Mouse (Mus musculus): ENCODE data around the gene Myo10.

Myo10 gene

GRCm38 (mm10) chr15:25806363-25806762, 184.0 kb downstream of the Myo10 start:
- no peak for DNase-seq

- DNase-seq: no peak
These were observed 184.6 kb downstream of the Myo10 start for GRCm38 (mm10) chr15:25806878-25807277.

- DNase-seq: no peak
These were observed 186.5 kb downstream of the Myo10 start for GRCm38 (mm10) chr15:25808677-25809460.

- no peak for DNase-seq
These were observed 187.3 kb downstream of the Myo10 start for GRCm38 (mm10) chr15:25809669-25810068.

- DNase-seq: no peak
These were observed 189.5 kb downstream of the Myo10 start for GRCm38 (mm10) chr15:25811834-25812250.

GRCm38 (mm10) chr15:25812479-25812878, 190.2 kb downstream of the Myo10 start:
- DNase-seq: no peak

GRCm38 (mm10) chr15:25814535-25814934, 192.2 kb downstream of the Myo10 start:
- DNase-seq: no peak

- DNase-seq: no peak
These were observed 194.9 kb downstream of the Myo10 start for GRCm38 (mm10) chr15:25817191-25817590.

GRCm38 (mm10) chr15:25821981-25822380, 199.7 kb downstream of the Myo10 start:
- no peak for DNase-seq

GRCm38 (mm10) chr15:25822656-25823055, 200.3 kb downstream of the Myo10 start:
- no peak for DNase-seq

GRCm38 (mm10) chr15:25826531-25826961, 204.2 kb downstream of the Myo10 start:
- DNase-seq: no peak

GRCm38 (mm10) chr15:25828464-25828863, 206.1 kb downstream of the Myo10 start:
- DNase-seq: no peak

- no peak for DNase-seq
These were observed 208.1 kb downstream of the Myo10 start for GRCm38 (mm10) chr15:25830426-25830825.

- DNase-seq: no peak
These were observed 212.0 kb downstream of the Myo10 start for GRCm38 (mm10) chr15:25834282-25834681.

GRCm38 (mm10) chr15:25834920-25835674, 212.8 kb downstream of the Myo10 start:
- no peak for DNase-seq

GRCm38 (mm10) chr15:25842462-25843085, 220.2 kb downstream of the Myo10 start:
- DNase-seq: no peak

- peak; percentile 70 for DNase-seq
These were observed 221.0 kb downstream of the Myo10 start, which contains the start of gene Retreg1 for GRCm38 (mm10) chr15:25843086-25843991. Gene Retreg1, plus strand, starts transcription at chr15:25843180.

GRCm38 (mm10) chr15:25844013-25844570, 221.8 kb downstream of the Myo10 start:
- DNase-seq: peak; percentile 9

GRCm38 (mm10) chr15:25844771-25845170, 222.4 kb downstream of the Myo10 start:
- DNase-seq: no peak

GRCm38 (mm10) chr15:25847576-25848168, 225.3 kb downstream of the Myo10 start:
- no peak for DNase-seq

GRCm38 (mm10) chr15:25850552-25850951, 228.2 kb downstream of the Myo10 start:
- no peak for DNase-seq

All from cerebellum, adult 8-10 months (tissue).